Comparison of ENCODE assay signal across 8 mouse cellular contexts in genomic region chr9:3199151-3200018, GRCm38 (mm10).
DNase-seq lines count a peak whose midpoint lies in the region; ATAC-seq lines count a peak whose summit lies in the region.

No protein-coding gene starts in this region.

- peaks cover 27% of the 10 kb centered on the region for H3K9me3 ChIP-seq in hindbrain, embryonic 12.5 days (replicated peaks)
- H3K9me3 ChIP-seq in hindbrain, embryonic 13.5 days: peaks cover 22% of the 10 kb centered on the region
- H3K9me3 ChIP-seq in intestine, embryonic 16.5 days (ENCODE audit: control insufficient read depth, low read length): 0 out of 2 replicates have a peak, but pooled peaks cover 2% of the 10 kb centered on the region

- no peak overlapping the region for H3K27ac ChIP-seq in hindbrain, embryonic 12.5 days
- no peak overlapping the region for H3K27ac ChIP-seq in hindbrain, embryonic 13.5 days
- no peak overlapping the region for H3K27ac ChIP-seq in intestine, embryonic 16.5 days (ENCODE audit: low read length)

- DNase-seq in adrenal gland, adult 8-10 months: peak; percentile 47
- DNase-seq in lung, postnatal 4 days: peak; percentile 22 to 23
- no peak for DNase-seq in cerebellum, adult 11-12 months
- DNase-seq in layer of hippocampus, adult 9-11 months: no peak
- DNase-seq in layer of hippocampus, adult 18-20 months (ENCODE audit: low spot score in 2 of 2): no peak

- H3K4me2 ChIP-seq in hindbrain, embryonic 12.5 days (replicated peaks): no peak overlapping the region
- H3K4me2 ChIP-seq in hindbrain, embryonic 13.5 days: no peak overlapping the region
- peak overlapping the region; percentile 1; the same call in 1 of the 2 replicates for H3K4me2 ChIP-seq in intestine, embryonic 16.5 days (ENCODE audit: low read depth, low read length)

- no peak overlapping the region for H3K9ac ChIP-seq in hindbrain, embryonic 12.5 days
- no peak overlapping the region for H3K9ac ChIP-seq in hindbrain, embryonic 13.5 days
- no peak overlapping the region for H3K9ac ChIP-seq in intestine, embryonic 16.5 days (ENCODE audit: low read depth, low read length)

- H3K4me1 ChIP-seq in hindbrain, embryonic 12.5 days: no peaks in the 10 kb centered on the region
- no peaks in the 10 kb centered on the region for H3K4me1 ChIP-seq in hindbrain, embryonic 13.5 days (replicated peaks)
- H3K4me1 ChIP-seq in intestine, embryonic 16.5 days (ENCODE audit: control insufficient read depth, insufficient read depth, low read length): no peaks in the 10 kb centered on the region

- no peak overlapping the region for H3K4me3 ChIP-seq in hindbrain, embryonic 12.5 days
- H3K4me3 ChIP-seq in hindbrain, embryonic 13.5 days: no peak overlapping the region
- peak overlapping the region; percentile 9; the same call in 1 of the 2 replicates for H3K4me3 ChIP-seq in intestine, embryonic 16.5 days (ENCODE audit: low read length)

- 0 out of 2 replicates have a peak, but pooled peaks have one; percentile 22 for ATAC-seq in hindbrain, embryonic 12.5 days (ENCODE audit: low FRiP score)
- ATAC-seq in hindbrain, embryonic 13.5 days (ENCODE audit: low FRiP score): no peak; the same call in 1 of the 2 replicates
- peak; percentile 91 for ATAC-seq in intestine, embryonic 16.5 days

- 36% methylated on average over 33 of the region's 33 CpGs for WGBS in hindbrain, embryonic 12.5 days
- 40% methylated on average over 33 of the region's 33 CpGs for WGBS in hindbrain, embryonic 13.5 days
- WGBS in intestine, embryonic 16.5 days: 32% methylated on average over 33 of the region's 33 CpGs

- no peaks in the 10 kb centered on the region for H3K36me3 ChIP-seq in hindbrain, embryonic 12.5 days
- no peaks in the 10 kb centered on the region for H3K36me3 ChIP-seq in hindbrain, embryonic 13.5 days
- no peaks in the 10 kb centered on the region for H3K36me3 ChIP-seq in intestine, embryonic 16.5 days (ENCODE audit: control insufficient read depth, insufficient read depth, low read length)

- H3K27me3 ChIP-seq in hindbrain, embryonic 12.5 days: no peaks in the 10 kb centered on the region
- H3K27me3 ChIP-seq in hindbrain, embryonic 13.5 days: no peaks in the 10 kb centered on the region
- H3K27me3 ChIP-seq in intestine, embryonic 16.5 days (replicated peaks; ENCODE audit: control insufficient read depth, insufficient read depth, low read length): no peaks in the 10 kb centered on the region

Comparison
In these comparisons a context has a peak if more than half of its experiments do, and no peak if none do; other contexts are left out.
1. DNase-seq: peak in adrenal gland, adult 8-10 months (single experiment) and lung, postnatal 4 days (2 of 2); none in cerebellum, adult 11-12 months (single experiment), layer of hippocampus, adult 9-11 months (single experiment) and layer of hippocampus, adult 18-20 months (0 of 2).